Mouse (Mus musculus) limb, embryonic 14.5 days (tissue): Measurements from ENCODE around the gene Rufy4. TPM values are rescaled to one million over a fixed set of nuclear protein-coding genes. Genes with fewer than 3 reads are reported as not detected.

ENCODE experiments used
- ATAC-seq: fragments of 200-750 bp; cut with Nextera tagmentation; 2 replicates; pipeline ENCODE4 v1.8.0; 2017; ENCODE audit warnings: low read depth, moderate number of reproducible peaks, moderate TSS enrichment; ENCODE audit not compliant: low FRiP score
- DNase-seq: peaks from one replicate; pipeline ENCODE4 v3.0.0-alpha.2; 2015; ENCODE audit warnings: low spot score
- H3K27ac ChIP-seq: fragments of 300-500 bp; sonication (generic); replicated peaks from 2 replicates; pipeline ENCODE4 v1.5.1; 2014; ENCODE audit warnings: low read depth, mild to moderate bottlenecking, low read length, moderate library complexity, mixed read lengths
- H3K27me3 ChIP-seq: fragments of 300-500 bp; sonication (generic); 2 replicates; pipeline ENCODE4 v1.6.1; 2014; ENCODE audit warnings: low read length, mixed read lengths; ENCODE audit not compliant: control insufficient read depth, insufficient read depth
- H3K36me3 ChIP-seq: fragments of 300-500 bp; sonication (generic); 2 replicates; pipeline ENCODE4 v1.6.1; 2014; ENCODE audit warnings: mild to moderate bottlenecking, low read length, moderate library complexity, mixed read lengths; ENCODE audit not compliant: control insufficient read depth, insufficient read depth
- H3K4me1 ChIP-seq: fragments of 300-500 bp; sonication (generic); 2 replicates; pipeline ENCODE4 v1.6.1; 2014; ENCODE audit warnings: antibody characterized with exemption, low read length, mixed read lengths; ENCODE audit not compliant: control insufficient read depth, insufficient read depth
- H3K4me2 ChIP-seq: fragments of 300-500 bp; sonication (generic); replicated peaks from 2 replicates; pipeline ENCODE4 v1.6.1; 2014; ENCODE audit warnings: low read depth, mild to moderate bottlenecking, low read length, moderate library complexity; ENCODE audit not compliant: severe bottlenecking
- H3K4me3 ChIP-seq: fragments of 300-500 bp; sonication (generic); replicated peaks from 2 replicates; pipeline ENCODE4 v1.5.1; 2014; ENCODE audit warnings: low read length
- H3K9ac ChIP-seq: fragments of 300-500 bp; sonication (generic); 2 replicates; pipeline ENCODE4 v1.6.1; 2014; ENCODE audit warnings: mild to moderate bottlenecking, low read depth, low read length, moderate library complexity; ENCODE audit not compliant: severe bottlenecking
- H3K9me3 ChIP-seq: fragments of 300-500 bp; sonication (generic); 2 replicates; pipeline ENCODE4 v1.6.1; 2016; ENCODE audit warnings: low read length; ENCODE audit not compliant: control insufficient read depth
- POLR2A ChIP-seq: fragments of 200-500 bp; IDR thresholded peaks from 2 replicates; pipeline ENCODE4 v1.8.0; 2012; ENCODE audit warnings: inconsistent platforms, mild to moderate bottlenecking, moderate library complexity, borderline replicate concordance; ENCODE audit not compliant: insufficient read depth, insufficient read length; ENCODE audit errors: extremely low read depth
- WGBS: fragments of 180-500 bp; shearing (Covaris S2); extraction: QIAGEN DNeasy Blood & Tissue Kit; methylation state at CpG from one replicate; pipeline ENCODE4 v1.1.7; 2014; 5-methylcytosine and 5-hydroxymethylcytosine counted together
- polyA plus RNA-seq, 2 experiments: library from polyadenylated mRNA; depleted of rRNA in 1 of 2; stranded (reverse) in 1 of 2; unstranded in 1 of 2; fragments of >200 nt; fragmentation: Nextera tagmentation in 1 of 2; extraction: Ambion mirVana in 1 of 2; gene quantifications; 2 replicates each; pipeline versions ENCODE4 v1.2.1 to v1.2.3; 2012 to 2014

The Rufy4 gene
- polyA plus RNA-seq, 2 experiments: 0.48 to 0.65 TPM

GRCm38 (mm10) chr1:74105660-74106059, 19.7 kb upstream of the Rufy4 start:
- H3K9me3 ChIP-seq: no peaks in the 10 kb centered on the region
- no peaks in the 10 kb centered on the region for H3K36me3 ChIP-seq
- no peak overlapping the region for H3K9ac ChIP-seq
- no peak for ATAC-seq
- peaks cover 25% of the 10 kb centered on the region for H3K4me1 ChIP-seq
- H3K27ac ChIP-seq: no peak overlapping the region
- no peak overlapping the region for H3K4me2 ChIP-seq
- no peaks in the 10 kb centered on the region for H3K27me3 ChIP-seq
- WGBS: 81% methylated on average over 4 of the region's 4 CpGs
- H3K4me3 ChIP-seq: no peak overlapping the region
- TF ChIP-seq POLR2A: no peak
- DNase-seq: no peak

GRCm38 (mm10) chr1:74106214-74106613, 19.1 kb upstream of the Rufy4 start:
- DNase-seq (no peak), ATAC-seq (peak; percentile 54; the same call in 1 of the 2 replicates)
- Histone ChIP-seq H3K27me3 (no peaks in the 10 kb centered on the region), H3K4me3 (no peak overlapping the region), H3K4me2 (no peak overlapping the region), H3K4me1 (peaks cover 30% of the 10 kb centered on the region), H3K27ac (no peak overlapping the region), H3K9ac (no peak overlapping the region), H3K9me3 (no peaks in the 10 kb centered on the region), H3K36me3 (no peaks in the 10 kb centered on the region)
- 30% methylated on average over 6 of the region's 6 CpGs for WGBS
- no peak for TF ChIP-seq POLR2A

- no peak overlapping the region for H3K27ac ChIP-seq
- H3K27me3 ChIP-seq: no peaks in the 10 kb centered on the region
- no peak overlapping the region for H3K4me2 ChIP-seq
- no peak overlapping the region for H3K9ac ChIP-seq
- H3K4me3 ChIP-seq: no peak overlapping the region
- no peak for TF ChIP-seq POLR2A
- ATAC-seq: no peak
- 83% methylated on average over 3 of the region's 5 CpGs for WGBS
- no peak for DNase-seq
- H3K9me3 ChIP-seq: no peaks in the 10 kb centered on the region
- H3K36me3 ChIP-seq: no peaks in the 10 kb centered on the region
- peaks cover 43% of the 10 kb centered on the region for H3K4me1 ChIP-seq
Measured at GRCm38 (mm10) chr1:74107931-74108618, 17.3 kb upstream of the Rufy4 start.

DNA sequence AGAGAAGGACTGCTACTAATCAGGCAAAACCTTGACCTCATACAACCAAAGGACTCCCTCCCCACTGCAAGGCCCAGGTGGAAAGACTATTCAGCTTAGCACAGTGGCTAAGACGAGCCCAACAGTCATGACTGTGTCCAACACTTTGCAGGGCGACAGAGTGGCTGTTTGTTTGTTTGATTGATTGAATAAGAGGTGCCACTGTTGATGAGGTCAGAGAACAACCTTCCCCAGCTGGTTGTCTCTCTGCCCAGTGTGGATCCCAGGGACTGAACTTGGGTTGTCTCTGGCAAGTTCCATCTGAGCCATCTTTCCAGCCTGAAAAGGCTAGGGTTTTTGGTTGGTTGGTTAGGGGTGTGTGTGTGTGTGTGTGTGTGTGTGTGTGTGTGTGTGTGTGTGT, 15.7 kb upstream of the Rufy4 start:
- no peak overlapping the region for H3K27ac ChIP-seq
- no peak overlapping the region for H3K4me3 ChIP-seq
- WGBS: 48% methylated on average over 2 of the region's 2 CpGs
- peaks cover 34% of the 10 kb centered on the region for H3K4me1 ChIP-seq
- H3K36me3 ChIP-seq: no peaks in the 10 kb centered on the region
- no peaks in the 10 kb centered on the region for H3K9me3 ChIP-seq
- DNase-seq (no peak), ATAC-seq (no peak)
- no peak for TF ChIP-seq POLR2A
- no peak overlapping the region for H3K4me2 ChIP-seq
- H3K9ac ChIP-seq: no peak overlapping the region
- H3K27me3 ChIP-seq: no peaks in the 10 kb centered on the region

DNA sequence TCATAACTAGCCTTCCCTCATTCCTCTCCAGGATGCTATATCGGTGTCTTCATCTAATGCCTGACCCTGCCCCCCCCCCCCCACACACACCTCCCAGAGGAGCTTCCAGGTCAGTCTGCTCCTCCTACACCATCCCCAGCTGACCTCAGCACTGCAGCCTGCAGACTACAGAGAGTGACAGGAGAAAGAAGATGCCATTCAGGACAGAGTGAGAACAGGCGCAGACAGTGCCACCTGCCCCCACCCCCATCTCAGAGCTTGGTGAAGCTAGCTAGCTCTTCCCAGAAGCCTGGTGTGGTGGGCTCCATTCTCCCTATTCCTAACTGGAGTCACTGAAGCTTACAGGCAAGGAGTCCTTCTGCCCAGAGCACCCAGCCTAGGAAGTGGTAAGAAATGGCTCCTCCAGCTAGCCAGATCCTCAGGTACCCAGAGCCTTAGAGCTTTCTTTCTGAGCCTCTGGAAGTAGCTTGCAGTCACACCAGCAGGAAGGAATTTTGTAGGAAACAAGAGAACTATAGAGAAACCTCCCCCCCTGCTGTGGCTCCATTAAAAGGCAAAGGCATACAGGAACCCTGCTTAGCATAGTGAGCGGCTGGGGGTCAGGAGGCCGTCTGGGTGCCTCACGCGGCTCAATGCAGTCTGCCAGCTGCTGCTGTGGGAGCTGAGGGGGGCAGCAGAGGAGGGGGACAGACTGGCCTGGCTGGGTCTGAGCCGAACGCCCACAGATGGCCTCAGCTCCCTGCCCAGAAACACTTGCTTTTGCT, 14.2 kb upstream of the Rufy4 start:
- H3K9ac ChIP-seq: 0 out of 2 replicates have a peak overlapping the region, but pooled peaks have one; percentile 28
- H3K27me3 ChIP-seq: no peaks in the 10 kb centered on the region
- H3K9me3 ChIP-seq: no peaks in the 10 kb centered on the region
- peak overlapping the region; percentile 20; the same call in 1 of the 2 replicates for H3K27ac ChIP-seq
- DNase-seq: peak; percentile 55
- 9% methylated on average over 8 of the region's 8 CpGs for WGBS
- 0 out of 2 replicates have a peak overlapping the region, but pooled peaks have one; percentile 14 for H3K4me2 ChIP-seq
- ATAC-seq: peak; percentile 65; the same call in 1 of the 2 replicates
- no peak overlapping the region for H3K4me3 ChIP-seq
- H3K36me3 ChIP-seq: no peaks in the 10 kb centered on the region
- peaks cover 30% of the 10 kb centered on the region for H3K4me1 ChIP-seq
- TF ChIP-seq POLR2A: no peak
